Mouse (Mus musculus): ENCODE measurements at regions not wholly inside any gene's neighbourhood (a gene's known extent, or its start where the extent isn't known, plus 50 kb on each side); places are given as distances from the start of the nearest gene placed in this dataset.

DNA sequence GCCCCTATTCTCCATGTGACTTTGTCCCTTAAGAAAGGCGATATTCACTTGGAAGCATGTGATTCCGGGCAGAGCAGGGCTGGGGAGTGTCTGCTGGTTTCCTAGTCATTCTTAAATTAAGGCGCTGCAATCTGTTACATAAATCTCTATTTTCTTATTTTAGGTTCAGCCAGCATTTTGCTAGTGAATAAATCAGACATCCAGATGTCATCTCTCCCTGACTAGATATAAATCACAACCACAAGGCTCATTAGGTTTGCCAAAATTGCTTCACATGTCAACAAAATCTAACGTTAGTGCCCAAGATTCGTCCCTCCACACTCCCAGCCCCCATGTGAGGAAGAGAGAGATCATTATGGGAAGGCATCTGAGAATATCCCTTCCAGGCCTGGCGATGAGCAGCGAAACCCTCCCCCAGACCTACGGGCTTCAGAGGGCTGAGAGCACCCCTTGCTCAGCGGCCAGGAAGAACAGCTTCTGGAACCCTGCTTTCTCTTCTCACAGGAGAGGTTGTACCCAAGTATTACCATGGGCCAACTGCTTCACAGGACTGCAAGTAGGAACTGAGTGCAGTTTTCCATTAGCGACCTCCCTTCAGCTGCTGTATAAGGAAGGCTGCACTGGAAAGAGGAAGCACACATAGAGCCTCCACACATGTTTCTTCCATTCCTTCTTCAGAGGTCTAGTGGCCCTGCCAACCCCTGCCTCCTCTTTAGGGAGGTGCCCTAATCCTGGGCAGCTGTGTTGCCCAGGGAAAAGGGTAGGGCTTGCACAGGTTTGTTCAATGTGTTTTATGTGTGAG lies 250.5 kb downstream of the Hivep2 start:
- DNase-seq, result peak in 1 of 2 experiments; percentile 17

GRCm38 (mm10) chr10:14215512-14215911 lies 249.6 kb downstream of the Hivep2 start:
- DNase-seq, result no peak

- no peak for DNase-seq
These were observed 247.7 kb downstream of the Hivep2 start for GRCm38 (mm10) chr10:14213536-14213935.

DNA sequence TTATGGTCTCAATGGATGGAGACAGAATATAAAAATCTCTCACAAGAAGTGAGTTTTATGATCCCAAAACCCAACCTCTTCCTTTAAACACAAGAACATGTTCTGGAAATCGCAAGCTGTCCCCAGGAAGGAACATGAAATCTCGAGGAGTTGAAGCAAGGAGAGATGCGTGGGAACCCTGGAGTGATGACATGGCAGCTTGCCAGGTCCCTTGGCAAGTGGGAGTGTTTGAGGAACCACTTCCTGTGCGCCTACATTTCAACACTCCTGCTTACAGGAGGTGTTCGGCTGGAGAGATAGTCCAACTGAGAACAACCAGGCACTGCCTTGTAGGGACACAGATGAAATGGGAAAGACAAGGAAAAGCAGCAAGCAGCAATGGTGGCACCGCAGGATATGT lies 246.1 kb downstream of the Hivep2 start:
- DNase-seq, result peak; percentile 54 to 65

DNA sequence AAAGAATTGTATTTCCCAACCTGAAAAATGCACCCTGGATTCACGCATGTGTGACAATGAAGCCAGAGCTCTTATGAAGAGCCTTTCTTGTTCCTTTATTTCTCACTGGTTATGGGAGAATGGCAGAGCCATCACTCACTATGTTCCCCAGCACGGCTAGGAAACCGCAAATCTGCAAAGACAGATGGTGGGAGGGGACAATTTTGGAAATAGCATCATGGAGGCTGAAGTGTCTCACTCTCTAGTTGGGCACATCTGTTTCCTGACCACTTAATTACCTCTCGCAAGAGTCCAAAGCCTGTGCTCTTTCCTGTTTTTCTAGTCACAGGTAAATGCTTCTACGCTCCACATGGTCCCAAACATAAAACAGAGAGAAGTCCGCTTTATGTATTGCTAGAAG lies 245.6 kb downstream of the Hivep2 start:
- DNase-seq, result no peak

GRCm38 (mm10) chr10:14210445-14210844 lies 244.6 kb downstream of the Hivep2 start:
- DNase-seq, result no peak

- no peak for DNase-seq
These were observed 244.2 kb downstream of the Hivep2 start for GRCm38 (mm10) chr10:14210045-14210444.

DNA sequence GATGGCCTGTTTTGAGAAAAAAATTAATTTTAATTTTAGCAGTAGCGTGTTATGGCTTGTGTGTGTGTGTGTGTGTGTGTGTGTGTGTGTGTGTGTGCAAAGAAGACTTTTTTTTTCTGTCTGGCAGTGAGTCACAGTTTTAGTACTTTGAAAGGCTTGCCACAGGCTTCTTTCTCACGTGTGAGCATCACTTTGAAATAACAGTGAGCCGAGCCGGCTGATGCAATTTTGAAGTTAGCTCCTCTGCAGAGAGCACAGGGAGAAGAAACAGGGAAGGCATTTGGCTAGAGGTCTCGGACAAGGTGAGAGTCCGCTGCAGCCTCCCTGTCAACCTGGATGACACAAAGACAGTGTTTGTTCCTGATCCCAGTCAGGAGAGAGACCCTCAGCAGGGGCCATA lies 242.3 kb downstream of the Hivep2 start:
- no peak for DNase-seq

GRCm38 (mm10) chr10:14207616-14208015 lies 241.7 kb downstream of the Hivep2 start:
- DNase-seq, result no peak

DNA sequence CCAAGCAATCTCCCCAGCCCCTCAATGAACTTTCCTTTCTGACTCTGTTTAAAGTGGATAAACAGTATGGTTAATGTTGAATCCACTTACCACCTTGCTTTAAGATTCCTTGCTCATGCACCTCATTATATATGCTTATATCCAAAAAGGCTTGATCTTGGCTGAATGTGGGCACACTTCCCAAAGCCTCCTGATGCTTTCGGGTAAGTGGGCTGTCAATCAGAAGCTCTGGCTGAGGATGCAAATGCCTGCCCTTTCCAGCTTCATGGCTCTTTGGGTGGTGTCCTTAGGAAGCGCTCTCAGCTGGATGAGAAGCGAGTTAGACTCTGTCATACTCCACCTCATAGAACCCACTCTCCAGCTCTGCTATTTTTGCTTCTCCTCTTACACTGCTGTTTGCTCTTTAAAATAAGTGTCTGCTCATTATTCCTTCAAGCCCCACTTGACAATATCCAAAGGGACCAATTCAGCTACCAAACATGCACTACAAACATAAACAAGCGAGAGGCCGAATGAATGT lies 241.2 kb downstream of the Hivep2 start:
- no peak for DNase-seq
